Mouse (Mus musculus): ENCODE results near the gene Armc3. TPM values are rescaled to one million over a fixed set of nuclear protein-coding genes. Genes with fewer than 3 reads are reported as not detected.
A peak's percentile ranks its signal among the peaks of the same experiment; 100 is the strongest.

The Armc3 gene
- under 1 TPM; 0.35 to 0.79 TPM for total RNA-seq (2021)
- long read RNA-seq, experiment 1 = 0 reads
- long read RNA-seq, experiment 2, partial matches to known transcripts = 0 of 3 reads
- long read RNA-seq, experiment 2, other reads (novel, unspliced or antisense) = 3 of 3 reads

DNA sequence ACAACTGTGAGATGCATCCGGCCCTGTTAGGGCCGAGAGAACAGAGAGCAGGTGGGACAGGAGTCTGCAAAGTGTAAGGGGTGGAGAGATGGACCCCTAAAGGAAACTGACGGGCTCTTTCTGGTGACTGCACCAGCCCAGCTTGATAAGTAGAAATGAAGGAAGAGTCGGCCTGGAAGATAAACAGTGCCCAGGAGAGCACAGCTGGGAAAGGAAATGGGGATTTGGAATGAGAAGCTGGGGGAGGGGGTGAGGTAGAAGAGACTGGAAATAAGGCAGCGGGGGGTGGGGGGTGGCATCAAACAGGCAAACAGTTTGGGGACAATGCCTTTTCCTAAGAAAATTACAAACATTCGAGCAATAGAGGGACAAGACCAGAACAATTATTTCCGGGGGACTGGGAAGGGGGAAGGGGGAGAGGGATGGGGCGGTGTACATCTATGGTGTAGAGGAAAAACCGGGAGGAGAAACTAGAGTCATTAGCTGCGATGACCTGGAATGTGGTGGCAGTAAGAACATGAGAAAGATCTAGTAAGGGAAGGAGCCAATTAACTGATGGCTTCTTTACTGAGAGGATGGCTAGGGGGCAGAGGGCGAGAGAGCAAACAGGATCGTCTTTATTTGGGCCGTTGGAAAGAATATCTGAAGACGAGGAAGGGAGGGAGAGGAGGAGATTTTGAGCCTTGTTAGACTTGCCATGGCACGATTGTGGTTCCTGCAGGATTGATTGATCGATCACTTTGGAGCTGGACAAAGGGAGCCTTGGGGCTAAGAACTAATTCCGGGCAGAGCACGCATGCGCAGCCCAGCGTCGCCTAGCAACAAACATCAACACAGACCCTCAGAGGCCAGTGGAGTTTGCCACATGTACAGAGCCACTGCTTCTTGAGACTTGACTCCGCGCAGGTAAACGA, at the start of gene Armc3:
Armc3 (plus strand) TSS at position 851 of the 914 bp plus-strand sequence.
- peak; percentile 36 to 49 for DNase-seq (ENCODE audit: low spot score in 2 of 2)

- DNase-seq (ENCODE audit: low spot score in 2 of 2) = no peak
Observed at GRCm38 (mm10) chr2:19152687-19153086, 46.4 kb upstream of the Armc3 start.

DNA sequence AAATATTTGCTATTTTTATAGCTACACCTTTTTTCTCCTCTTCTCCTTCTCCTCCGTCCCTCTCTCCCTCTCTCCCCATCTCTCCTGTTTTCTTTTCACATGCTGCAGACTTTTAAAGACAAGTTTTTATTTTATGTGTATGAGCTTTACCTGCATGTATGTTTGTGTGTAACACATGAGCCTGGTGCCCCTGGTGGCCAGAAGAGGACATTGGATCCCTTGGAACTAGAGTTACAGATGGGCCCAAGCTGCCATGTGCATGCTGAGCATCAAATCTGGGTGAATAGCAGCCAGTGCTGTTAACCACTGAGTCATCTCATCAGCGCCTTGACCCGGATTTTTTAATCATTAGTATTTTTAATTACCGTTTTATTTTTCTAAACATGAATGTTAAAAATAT, 42.9 kb upstream of the Armc3 start:
- DNase-seq (ENCODE audit: low spot score in 2 of 2) = no peak

- DNase-seq (ENCODE audit: low spot score in 2 of 2) = no peak
Observed at GRCm38 (mm10) chr2:19159539-19159938, 39.6 kb upstream of the Armc3 start.

DNA sequence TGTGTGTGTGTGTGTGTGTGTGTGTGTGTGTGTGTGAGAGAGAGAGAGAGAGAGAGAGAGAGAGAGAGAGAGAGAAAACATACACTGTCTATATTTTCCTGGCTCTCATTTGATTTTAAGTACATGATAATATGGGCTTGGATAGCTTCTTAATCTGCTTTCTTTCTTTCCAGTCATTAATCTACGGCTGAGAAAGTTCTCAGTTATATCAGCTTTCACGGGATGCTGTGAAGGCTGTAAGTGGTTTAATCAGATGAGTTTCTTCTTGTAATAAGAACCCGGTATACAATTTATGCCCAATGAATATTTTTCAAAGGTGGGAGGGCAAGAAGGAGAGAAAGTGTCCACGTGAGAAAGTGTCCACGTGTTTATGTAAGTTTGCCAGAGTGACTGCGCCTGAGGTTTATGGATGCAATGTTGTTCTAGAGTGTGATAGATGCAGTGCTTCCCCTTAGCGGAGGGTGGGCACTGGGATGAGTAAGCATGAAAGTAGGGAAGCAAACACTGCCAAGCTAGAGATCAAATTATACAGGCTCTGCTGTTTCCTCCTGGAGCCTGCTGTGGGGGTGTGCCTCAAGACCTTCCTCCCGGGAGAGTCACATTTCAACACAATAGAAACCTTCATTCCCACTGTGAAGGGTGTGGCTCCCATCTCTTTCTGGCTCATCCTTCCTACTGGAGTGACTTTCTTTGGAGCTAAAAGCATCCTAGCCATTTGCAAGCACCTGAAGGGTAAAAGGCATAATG, 38.6 kb upstream of the Armc3 start:
- DNase-seq (ENCODE audit: low spot score in 2 of 2) = no peak

DNA sequence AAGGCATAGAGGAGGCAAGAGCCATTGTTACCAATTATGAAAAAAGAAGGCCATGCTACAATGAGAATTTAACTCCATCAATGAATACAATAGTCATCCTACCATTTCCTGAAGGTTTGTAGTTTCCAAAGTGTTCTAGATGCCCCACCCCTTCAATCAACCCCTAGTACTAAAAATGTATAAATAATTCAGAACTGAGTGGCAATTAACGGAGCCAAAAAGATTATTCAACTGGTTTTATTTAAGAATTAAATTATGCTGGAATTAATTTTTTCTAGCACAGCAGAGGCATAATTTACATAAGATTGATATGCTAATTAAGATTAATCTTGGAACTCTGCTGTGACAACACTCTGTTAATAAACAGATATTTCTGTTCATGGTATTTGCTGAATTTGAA, 34.9 kb upstream of the Armc3 start:
- no peak for DNase-seq (ENCODE audit: low spot score in 2 of 2)

- no peak for DNase-seq (ENCODE audit: low spot score in 2 of 2)
Observed at GRCm38 (mm10) chr2:19176827-19177236, 22.3 kb upstream of the Armc3 start.

DNA sequence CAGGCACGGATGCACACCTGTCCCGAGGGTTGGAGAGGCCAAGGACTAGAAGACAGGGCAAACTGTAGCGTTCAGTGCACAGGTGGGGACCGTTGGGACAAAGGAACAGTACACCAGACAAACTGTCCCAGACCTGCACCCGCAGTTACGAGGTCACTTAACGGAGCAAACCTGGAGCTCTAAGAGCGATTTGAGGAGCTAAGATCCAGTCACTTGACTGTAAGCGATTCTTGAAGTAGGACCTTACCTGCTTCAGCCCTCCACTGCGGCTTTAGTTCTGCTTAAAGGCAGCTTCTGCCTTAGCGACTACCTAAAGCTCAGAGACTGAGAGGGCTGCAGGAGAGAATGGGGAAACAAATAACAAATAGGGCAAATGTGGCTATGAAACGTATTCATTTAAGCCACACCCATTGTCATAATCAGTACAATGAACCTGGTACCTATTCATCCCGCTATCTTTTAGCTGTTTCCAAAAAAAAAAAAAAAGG, 308 bp downstream of the Armc3 start:
- DNase-seq (ENCODE audit: low spot score in 2 of 2) = no peak

DNA sequence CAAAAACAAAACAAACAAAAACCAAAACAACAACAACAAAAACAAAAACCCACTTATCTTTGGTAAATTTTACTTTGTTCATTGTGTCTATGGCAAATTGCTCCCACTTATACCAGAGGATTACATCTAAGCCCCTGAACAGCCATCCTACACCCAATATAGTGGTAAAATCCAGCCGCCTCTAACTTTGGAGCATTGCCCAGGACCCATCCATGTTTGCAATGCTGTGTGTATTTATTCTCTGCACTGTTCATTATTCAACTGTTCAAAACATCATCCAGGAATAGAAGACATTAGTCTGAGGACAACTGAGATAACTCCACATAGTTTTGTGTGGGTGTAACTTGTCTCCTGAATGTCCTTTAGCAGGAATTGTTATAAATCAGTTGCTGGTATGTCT, 1.0 kb downstream of the Armc3 start:
- no peak for DNase-seq (ENCODE audit: low spot score in 2 of 2)

- DNase-seq (ENCODE audit: low spot score in 2 of 2) = no peak
Observed at GRCm38 (mm10) chr2:19201682-19202081, 2.6 kb downstream of the Armc3 start.

DNA sequence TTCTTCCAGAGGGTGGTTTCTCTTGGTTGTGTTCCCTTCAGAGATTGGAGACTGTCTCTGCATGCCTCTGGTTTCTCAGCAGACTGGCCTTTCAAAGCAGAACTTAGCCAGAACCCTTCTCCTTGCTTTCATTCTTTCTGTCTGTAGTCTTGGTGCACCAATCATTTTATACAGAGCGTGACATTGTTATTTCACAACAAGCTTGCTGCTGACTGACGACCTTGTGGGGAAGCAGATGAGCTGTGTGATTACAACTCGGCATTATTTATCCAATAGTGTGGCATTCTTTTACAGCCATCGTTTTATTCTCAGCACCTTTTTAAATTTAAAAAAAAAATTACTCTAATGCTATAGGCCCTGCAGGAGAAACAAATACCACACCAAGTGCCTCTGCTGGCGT, 35.2 kb downstream of the Armc3 start:
- no peak for DNase-seq (ENCODE audit: low spot score in 2 of 2)

DNA sequence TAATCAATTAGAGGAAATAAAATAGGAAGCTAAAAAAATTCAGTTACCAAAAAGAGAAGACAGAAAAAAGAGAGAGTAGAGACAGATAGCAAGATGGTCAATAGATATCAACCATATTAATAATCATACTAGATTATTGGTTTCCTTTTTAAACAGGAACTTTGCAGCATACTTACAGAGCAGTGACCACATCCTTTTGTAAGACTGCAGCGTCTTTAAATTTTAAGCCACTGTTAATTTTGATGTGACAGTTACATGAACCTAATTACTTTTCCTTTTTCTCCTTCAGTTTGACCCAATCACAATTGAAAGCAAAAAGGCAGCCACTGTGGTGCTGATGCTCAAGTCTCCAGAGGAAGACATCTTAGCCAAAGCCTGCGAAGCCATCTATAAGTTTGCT, 36.1 kb downstream of the Armc3 start:
- DNase-seq (ENCODE audit: low spot score in 2 of 2) = no peak

GRCm38 (mm10) chr2:19235614-19236013, 36.5 kb downstream of the Armc3 start:
- no peak for DNase-seq (ENCODE audit: low spot score in 2 of 2)

DNA sequence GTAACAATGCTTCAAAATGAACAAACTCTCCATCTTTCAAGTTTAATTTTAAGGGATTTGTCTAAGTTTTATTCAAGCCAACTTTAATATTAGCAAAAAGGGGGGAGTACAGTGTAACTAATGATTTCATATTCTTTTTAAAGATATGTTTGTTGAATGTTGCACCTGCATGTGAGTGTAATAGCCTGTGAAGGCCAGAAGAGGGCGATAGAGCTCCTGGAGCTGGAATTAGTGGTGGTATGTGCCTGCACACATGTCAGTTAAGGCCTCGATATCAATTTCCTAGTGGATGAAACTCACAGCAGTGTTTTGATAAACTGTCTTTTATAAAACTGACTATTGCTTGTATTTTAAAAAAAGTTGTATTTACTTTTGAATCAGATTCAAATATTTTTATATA, 39.7 kb downstream of the Armc3 start:
- no peak for DNase-seq (ENCODE audit: low spot score in 2 of 2)

GRCm38 (mm10) chr2:19249611-19250010, 50.5 kb downstream of the Armc3 start:
- DNase-seq (ENCODE audit: low spot score in 2 of 2) = no peak

- DNase-seq (ENCODE audit: low spot score in 2 of 2) = no peak
Observed at GRCm38 (mm10) chr2:19255037-19255436, 55.9 kb downstream of the Armc3 start.

DNA sequence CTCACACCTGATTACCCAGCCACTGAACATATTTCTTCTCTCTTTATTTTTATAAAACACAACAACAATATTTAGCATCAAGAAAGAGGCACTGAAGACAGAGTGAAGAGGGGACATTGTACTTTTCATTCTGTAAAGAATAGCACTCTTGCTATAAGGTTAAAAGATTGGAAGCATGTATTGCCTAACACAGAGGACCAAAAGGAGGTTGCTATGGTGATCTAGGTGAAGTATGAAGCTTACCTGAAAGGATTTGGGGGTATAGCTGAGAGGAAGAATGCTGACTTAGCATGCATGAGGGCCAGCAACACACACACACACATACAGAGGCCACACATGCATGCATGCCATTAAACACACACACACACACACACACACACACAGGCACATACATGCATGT, 58.2 kb downstream of the Armc3 start:
- DNase-seq (ENCODE audit: low spot score in 2 of 2) = no peak

GRCm38 (mm10) chr2:19260399-19260798, 61.3 kb downstream of the Armc3 start:
- no peak for DNase-seq (ENCODE audit: low spot score in 2 of 2)

- no peak for DNase-seq (ENCODE audit: low spot score in 2 of 2)
Observed at GRCm38 (mm10) chr2:19263375-19263774, 64.3 kb downstream of the Armc3 start.

DNA sequence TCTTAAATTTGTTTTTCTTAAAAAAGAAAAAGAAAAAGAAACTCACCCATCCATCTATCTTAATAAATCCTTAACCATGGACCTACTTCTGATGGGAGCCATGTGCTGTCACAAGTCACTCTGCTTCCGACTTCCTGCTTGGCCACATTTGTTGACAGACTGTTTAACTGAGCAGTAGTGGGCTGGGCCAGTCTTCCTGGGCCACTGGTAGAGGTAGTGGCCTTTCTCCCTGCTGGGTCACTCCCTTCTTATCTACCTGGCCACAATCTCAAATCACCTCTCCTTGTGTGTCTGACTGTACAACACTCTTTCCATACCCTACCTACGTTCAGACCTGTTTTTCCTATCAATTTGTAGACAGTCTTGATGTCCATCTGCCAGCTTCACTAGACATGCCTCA, 66.7 kb downstream of the Armc3 start:
- no peak for DNase-seq (ENCODE audit: low spot score in 2 of 2)

DNA sequence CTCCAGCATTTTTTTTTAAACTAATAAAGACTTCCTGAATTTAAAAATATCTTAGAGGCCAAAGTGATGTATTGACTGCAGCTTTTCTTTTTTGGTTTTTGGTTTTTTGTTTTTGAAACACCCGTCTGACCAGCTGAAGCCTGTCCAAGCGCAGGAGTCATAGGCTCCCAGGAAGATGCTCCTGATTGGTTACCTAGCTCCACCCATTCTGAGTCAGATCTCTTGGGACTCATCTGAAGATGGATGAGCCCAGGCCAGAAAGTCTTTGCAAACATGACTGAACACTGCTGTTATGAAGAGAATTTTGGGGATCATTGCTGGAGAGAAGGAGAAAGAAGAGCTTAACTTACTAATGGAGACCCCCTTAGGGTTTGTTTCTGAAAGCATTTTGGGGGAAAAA, 68.3 kb downstream of the Armc3 start:
- no peak for DNase-seq (ENCODE audit: low spot score in 2 of 2)

DNA sequence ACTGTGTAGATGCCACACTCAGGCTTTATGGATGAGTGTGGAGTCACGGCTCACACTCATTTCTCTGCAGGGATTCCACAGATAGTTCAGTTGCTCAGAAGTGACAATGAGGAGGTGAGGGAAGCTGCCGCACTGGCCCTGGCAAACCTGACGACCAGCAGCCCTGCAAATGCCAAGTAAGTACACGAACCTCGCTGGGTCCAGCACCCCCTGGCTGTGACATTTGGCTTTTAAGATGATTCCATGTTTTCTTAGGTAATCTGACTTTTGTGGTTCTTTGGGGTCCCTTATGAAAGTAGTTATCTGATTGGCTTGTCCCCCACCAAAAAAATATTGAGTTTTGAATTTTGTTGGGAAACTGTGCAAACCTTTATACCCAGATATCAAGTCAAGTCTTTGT, 70.9 kb downstream of the Armc3 start:
- no peak for DNase-seq (ENCODE audit: low spot score in 2 of 2)
